Mouse (Mus musculus) ovary, postnatal 36 days (tissue): Measurements from ENCODE around the gene Txndc12.
A peak's percentile ranks its signal among the peaks of the same experiment; 100 is the strongest.

Source experiments
- DNase-seq: peaks from one replicate; pipeline ENCODE4 v3.0.0; 2022; ENCODE audit warnings: low spot score, mixed read lengths

The Txndc12 gene

GRCm38 (mm10) chr4:108834115-108834970 lies at the start of gene Txndc12:
Txndc12 (plus strand) TSS chr4:108834601.
- DNase-seq = peak; percentile 80

GRCm38 (mm10) chr4:108789258-108789936 lies 45.0 kb upstream of the Txndc12 start:
- DNase-seq = no peak

GRCm38 (mm10) chr4:108790507-108790906 lies 43.9 kb upstream of the Txndc12 start:
- no peak for DNase-seq

GRCm38 (mm10) chr4:108793941-108794340 lies 40.5 kb upstream of the Txndc12 start:
- no peak for DNase-seq

GRCm38 (mm10) chr4:108796701-108797100 lies 37.7 kb upstream of the Txndc12 start:
- no peak for DNase-seq

- DNase-seq = peak; percentile 65
These were observed 36.1 kb upstream of the Txndc12 start for GRCm38 (mm10) chr4:108798083-108798830.

GRCm38 (mm10) chr4:108803535-108803934 lies 30.9 kb upstream of the Txndc12 start:
- DNase-seq = no peak

GRCm38 (mm10) chr4:108811142-108811541 lies 23.3 kb upstream of the Txndc12 start:
- no peak for DNase-seq

GRCm38 (mm10) chr4:108811550-108811949 lies 22.9 kb upstream of the Txndc12 start:
- DNase-seq = no peak

- no peak for DNase-seq
These were observed 8.7 kb upstream of the Txndc12 start for GRCm38 (mm10) chr4:108825677-108826076.

- DNase-seq = no peak
These were observed 8.3 kb upstream of the Txndc12 start for GRCm38 (mm10) chr4:108826096-108826495.

- DNase-seq = no peak
These were observed 7.8 kb upstream of the Txndc12 start for GRCm38 (mm10) chr4:108826643-108827042.

GRCm38 (mm10) chr4:108830698-108831097 lies 3.7 kb upstream of the Txndc12 start:
- no peak for DNase-seq

GRCm38 (mm10) chr4:108832916-108833827 lies 1.2 kb upstream of the Txndc12 start, which contains the start of gene Btf3l4:
Btf3l4 (minus strand) TSS chr4:108833614.
- peak; percentile 89 for DNase-seq

GRCm38 (mm10) chr4:108833828-108834114 lies 630 bp upstream of the Txndc12 start:
- no peak for DNase-seq

- no peak for DNase-seq
These were observed 540 bp downstream of the Txndc12 start for GRCm38 (mm10) chr4:108834971-108835311.

- no peak for DNase-seq
These were observed 1.1 kb downstream of the Txndc12 start for GRCm38 (mm10) chr4:108835496-108835895.

- no peak for DNase-seq
These were observed 3.6 kb downstream of the Txndc12 start for GRCm38 (mm10) chr4:108838031-108838430.

GRCm38 (mm10) chr4:108841920-108842578 lies 7.6 kb downstream of the Txndc12 start:
- no peak for DNase-seq

- DNase-seq = no peak
These were observed 8.9 kb downstream of the Txndc12 start for GRCm38 (mm10) chr4:108843336-108843735.
